Comparison of ENCODE assay signal across 8 mouse cellular contexts in genomic region chr13:78482929-78483759, GRCm38 (mm10).
DNase-seq lines count a peak whose midpoint lies in the region; ATAC-seq lines count a peak whose summit lies in the region.

No protein-coding gene starts in this region.

- peak; percentile 8 to 21 for DNase-seq in layer of hippocampus, postnatal 10 days (ENCODE audit: low spot score in 2 of 2)
- no peak for DNase-seq in layer of hippocampus, postnatal 25 days (ENCODE audit: extremely low spot score in 1 of 2, low spot score in 1 of 2)
- peak; percentile 75 to 94 for DNase-seq in adrenal gland, adult (ENCODE audit: inconsistent age in 2 of 2, low spot score in 1 of 2)
- DNase-seq in heart, adult 11 months, result peak; percentile 97
- peak; percentile 56 to 66 for DNase-seq in kidney, adult 8-10 months
- peak; percentile 87 for DNase-seq in lung, postnatal 10 days
- no peak for DNase-seq in embryo, embryonic 10 days (ENCODE audit: low spot score)

- no peak; the same call in 1 of the 2 replicates for ATAC-seq in frontal cortex, adult (ENCODE audit: low TSS enrichment)

Comparison
In these comparisons a context has a peak if more than half of its experiments do, and no peak if none do; other contexts are left out.
1. DNase-seq: peak in layer of hippocampus, postnatal 10 days (2 of 2), adrenal gland, adult (2 of 2), heart, adult 11 months (single experiment), kidney, adult 8-10 months (2 of 2) and lung, postnatal 10 days (single experiment); none in layer of hippocampus, postnatal 25 days (0 of 2) and embryo, embryonic 10 days (single experiment).